Mouse (Mus musculus) forebrain, embryonic 12.5 days (tissue): ENCODE data around the gene Mybl2. TPM values are rescaled to one million over a fixed set of nuclear protein-coding genes. Genes with fewer than 3 reads are reported as not detected.
A peak's percentile ranks its signal among the peaks of the same experiment; 100 is the strongest.

Source experiments
- ATAC-seq: fragments of 200-750 bp; cut with Nextera tagmentation; 2 replicates; pipeline ENCODE4 v1.8.0; 2017; ENCODE audit warnings: moderate TSS enrichment; ENCODE audit not compliant: low FRiP score
- H3K27ac ChIP-seq: fragments of 300-500 bp; sonication (generic); 2 replicates; pipeline ENCODE4 v1.5.1; 2016; ENCODE audit warnings: mild to moderate bottlenecking
- H3K27me3 ChIP-seq: fragments of 300-500 bp; sonication (generic); 2 replicates; pipeline ENCODE4 v1.6.1; 2016; ENCODE audit warnings: mild to moderate bottlenecking
- H3K36me3 ChIP-seq: fragments of 300-500 bp; sonication (generic); replicated peaks from 2 replicates; pipeline ENCODE4 v1.6.1; 2016; ENCODE audit warnings: mild to moderate bottlenecking
- H3K4me1 ChIP-seq: fragments of 300-500 bp; sonication (generic); 2 replicates; pipeline ENCODE4 v1.6.1; 2016
- H3K4me2 ChIP-seq: fragments of 300-500 bp; sonication (generic); 2 replicates; pipeline ENCODE4 v1.6.1; 2016; ENCODE audit warnings: mild to moderate bottlenecking, moderate library complexity
- H3K4me3 ChIP-seq: fragments of 300-500 bp; sonication (generic); replicated peaks from 2 replicates; pipeline ENCODE4 v1.5.1; 2016; ENCODE audit warnings: mild to moderate bottlenecking
- H3K9ac ChIP-seq: fragments of 300-500 bp; sonication (generic); 2 replicates; pipeline ENCODE4 v1.6.1; 2016; ENCODE audit warnings: mild to moderate bottlenecking
- H3K9me3 ChIP-seq: fragments of 300-500 bp; sonication (generic); 2 replicates; pipeline ENCODE4 v1.6.1; 2016
- WGBS: fragments of 180-500 bp; shearing (Covaris S2); methylation state at CpG from one replicate; pipeline ENCODE4 v1.1.7; 2016; 5-methylcytosine and 5-hydroxymethylcytosine counted together
- polyA plus RNA-seq: library from polyadenylated mRNA; unstranded; fragments of >200 nt; fragmentation: Nextera tagmentation; extraction: Ambion mirVana; gene quantifications from 2 replicates; pipeline ENCODE4 v1.2.1, GENCODE M21; 2016

Mybl2 gene
- polyA plus RNA-seq, 1 experiment from 2014 or later, result 41.5 TPM

GRCm38 (mm10) chr2:163100551-163100950, 46.1 kb downstream of the Mybl2 start:
- H3K9ac ChIP-seq, result no peak overlapping the region
- H3K36me3 ChIP-seq, result no peaks in the 10 kb centered on the region
- ATAC-seq, result no peak
- 54% methylated on average over 5 of the region's 5 CpGs for WGBS
- H3K4me3 ChIP-seq, result no peak overlapping the region
- no peaks in the 10 kb centered on the region for H3K9me3 ChIP-seq
- no peak overlapping the region for H3K4me2 ChIP-seq
- H3K27me3 ChIP-seq, result peaks cover 17% of the 10 kb centered on the region; the same call in 1 of the 2 replicates
- H3K4me1 ChIP-seq, result peaks cover 23% of the 10 kb centered on the region
- no peak overlapping the region for H3K27ac ChIP-seq

GRCm38 (mm10) chr2:163101646-163102203, 47.2 kb downstream of the Mybl2 start:
- Histone ChIP-seq H3K27me3 (peaks cover 17% of the 10 kb centered on the region; the same call in 1 of the 2 replicates), H3K27ac (no peak overlapping the region), H3K4me3 (no peak overlapping the region), H3K4me2 (no peak overlapping the region), H3K9ac (0 out of 2 replicates have a peak overlapping the region, but pooled peaks have one; percentile 21), H3K36me3 (no peaks in the 10 kb centered on the region), H3K4me1 (peaks cover 23% of the 10 kb centered on the region), H3K9me3 (no peaks in the 10 kb centered on the region)
- peak; percentile 58 for ATAC-seq
- 6% methylated on average over 10 of the region's 10 CpGs for WGBS

- WGBS, result 67% methylated on average over 7 of the region's 7 CpGs
- H3K9ac ChIP-seq, result 0 out of 2 replicates have a peak overlapping the region, but pooled peaks have one; percentile 21
- no peak overlapping the region for H3K4me3 ChIP-seq
- H3K27ac ChIP-seq, result no peak overlapping the region
- H3K4me2 ChIP-seq, result no peak overlapping the region
- no peaks in the 10 kb centered on the region for H3K36me3 ChIP-seq
- peaks cover 23% of the 10 kb centered on the region for H3K4me1 ChIP-seq
- H3K9me3 ChIP-seq, result no peaks in the 10 kb centered on the region
- no peak for ATAC-seq
- peaks cover 17% of the 10 kb centered on the region; the same call in 1 of the 2 replicates for H3K27me3 ChIP-seq
Measured at GRCm38 (mm10) chr2:163102216-163102615, 47.7 kb downstream of the Mybl2 start.

GRCm38 (mm10) chr2:163102900-163103653, 48.6 kb downstream of the Mybl2 start:
- Histone ChIP-seq H3K27me3 (peaks cover 17% of the 10 kb centered on the region; the same call in 1 of the 2 replicates), H3K4me2 (no peak overlapping the region), H3K36me3 (no peaks in the 10 kb centered on the region), H3K9me3 (no peaks in the 10 kb centered on the region), H3K9ac (no peak overlapping the region), H3K4me1 (peaks cover 24% of the 10 kb centered on the region), H3K27ac (no peak overlapping the region), H3K4me3 (no peak overlapping the region)
- WGBS, result 63% methylated on average over 18 of the region's 18 CpGs
- ATAC-seq, result no peak

GRCm38 (mm10) chr2:163104086-163104770, 49.7 kb downstream of the Mybl2 start:
- Histone ChIP-seq H3K9me3 (no peaks in the 10 kb centered on the region), H3K27ac (no peak overlapping the region), H3K36me3 (no peaks in the 10 kb centered on the region), H3K4me1 (peaks cover 32% of the 10 kb centered on the region), H3K4me2 (no peak overlapping the region), H3K27me3 (peaks cover 14% of the 10 kb centered on the region; the same call in 1 of the 2 replicates), H3K9ac (no peak overlapping the region), H3K4me3 (no peak overlapping the region)
- 76% methylated on average over 13 of the region's 13 CpGs for WGBS
- no peak for ATAC-seq

- WGBS, result 35% methylated on average over 9 of the region's 9 CpGs
- Histone ChIP-seq H3K36me3 (no peaks in the 10 kb centered on the region), H3K4me1 (peaks cover 46% of the 10 kb centered on the region), H3K9ac (no peak overlapping the region), H3K4me2 (no peak overlapping the region), H3K4me3 (no peak overlapping the region), H3K27ac (0 out of 2 replicates have a peak overlapping the region, but pooled peaks have one; percentile 5), H3K27me3 (no peaks in the 10 kb centered on the region), H3K9me3 (no peaks in the 10 kb centered on the region)
- ATAC-seq, result no peak
Measured at GRCm38 (mm10) chr2:163108385-163108784, 53.9 kb downstream of the Mybl2 start.

- ATAC-seq, result no peak
- Histone ChIP-seq H3K9me3 (no peaks in the 10 kb centered on the region), H3K9ac (no peak overlapping the region), H3K4me3 (no peak overlapping the region), H3K27me3 (no peaks in the 10 kb centered on the region), H3K4me1 (peaks cover 38% of the 10 kb centered on the region), H3K27ac (peak overlapping the region; percentile 75; the same call in 1 of the 2 replicates), H3K36me3 (no peaks in the 10 kb centered on the region), H3K4me2 (no peak overlapping the region)
- 100% methylated on average over 1 of the region's 1 CpGs for WGBS
Measured at GRCm38 (mm10) chr2:163110706-163111105, 56.2 kb downstream of the Mybl2 start.

GRCm38 (mm10) chr2:163111413-163112201, 57.1 kb downstream of the Mybl2 start:
- ATAC-seq, result peak; percentile 51
- peak overlapping the region; percentile 12; the same call in 1 of the 2 replicates for H3K9ac ChIP-seq
- no peaks in the 10 kb centered on the region for H3K9me3 ChIP-seq
- H3K4me2 ChIP-seq, result peak overlapping the region; percentile 25
- H3K36me3 ChIP-seq, result no peaks in the 10 kb centered on the region
- peaks cover 38% of the 10 kb centered on the region for H3K4me1 ChIP-seq
- H3K4me3 ChIP-seq, result no peak overlapping the region
- peak overlapping the region; percentile 75 for H3K27ac ChIP-seq
- H3K27me3 ChIP-seq, result no peaks in the 10 kb centered on the region
- 22% methylated on average over 16 of the region's 16 CpGs for WGBS

GRCm38 (mm10) chr2:163120626-163121352, 66.3 kb downstream of the Mybl2 start:
- H3K4me2 ChIP-seq, result no peak overlapping the region
- H3K9me3 ChIP-seq, result no peaks in the 10 kb centered on the region
- H3K36me3 ChIP-seq, result no peaks in the 10 kb centered on the region
- H3K4me3 ChIP-seq, result no peak overlapping the region
- 69% methylated on average over 15 of the region's 15 CpGs for WGBS
- no peak for ATAC-seq
- peaks cover 15% of the 10 kb centered on the region; the same call in 1 of the 2 replicates for H3K27me3 ChIP-seq
- H3K9ac ChIP-seq, result no peak overlapping the region
- peaks cover 19% of the 10 kb centered on the region for H3K4me1 ChIP-seq
- no peak overlapping the region for H3K27ac ChIP-seq

GRCm38 (mm10) chr2:163121353-163121660, 66.8 kb downstream of the Mybl2 start:
- Histone ChIP-seq H3K4me2 (no peak overlapping the region), H3K27ac (no peak overlapping the region), H3K9ac (no peak overlapping the region), H3K4me1 (peaks cover 19% of the 10 kb centered on the region), H3K27me3 (peaks cover 15% of the 10 kb centered on the region; the same call in 1 of the 2 replicates), H3K4me3 (no peak overlapping the region), H3K9me3 (no peaks in the 10 kb centered on the region), H3K36me3 (no peaks in the 10 kb centered on the region)
- no peak for ATAC-seq
- 86% methylated on average over 3 of the region's 3 CpGs for WGBS

GRCm38 (mm10) chr2:163122319-163122718, 67.8 kb downstream of the Mybl2 start:
- Histone ChIP-seq H3K27me3 (peaks cover 15% of the 10 kb centered on the region; the same call in 1 of the 2 replicates), H3K4me3 (no peak overlapping the region), H3K9ac (no peak overlapping the region), H3K27ac (0 out of 2 replicates have a peak overlapping the region, but pooled peaks have one; percentile 19), H3K4me2 (peak overlapping the region; percentile 31; the same call in 1 of the 2 replicates), H3K36me3 (no peaks in the 10 kb centered on the region), H3K9me3 (0 out of 2 replicates have a peak, but pooled peaks cover 3% of the 10 kb centered on the region), H3K4me1 (peaks cover 19% of the 10 kb centered on the region)
- WGBS, result 26% methylated on average over 9 of the region's 9 CpGs
- peak; percentile 91 for ATAC-seq
